Mouse (Mus musculus) thymus, adult 18-20 months (tissue): ENCODE measurements around the gene Cd40.

Experiments
- DNase-seq, 2 experiments: peaks; one replicate each; pipeline ENCODE4 v3.0.0; 2022; ENCODE audit warnings: mixed read lengths in 2 of 2

The Cd40 gene

DNA sequence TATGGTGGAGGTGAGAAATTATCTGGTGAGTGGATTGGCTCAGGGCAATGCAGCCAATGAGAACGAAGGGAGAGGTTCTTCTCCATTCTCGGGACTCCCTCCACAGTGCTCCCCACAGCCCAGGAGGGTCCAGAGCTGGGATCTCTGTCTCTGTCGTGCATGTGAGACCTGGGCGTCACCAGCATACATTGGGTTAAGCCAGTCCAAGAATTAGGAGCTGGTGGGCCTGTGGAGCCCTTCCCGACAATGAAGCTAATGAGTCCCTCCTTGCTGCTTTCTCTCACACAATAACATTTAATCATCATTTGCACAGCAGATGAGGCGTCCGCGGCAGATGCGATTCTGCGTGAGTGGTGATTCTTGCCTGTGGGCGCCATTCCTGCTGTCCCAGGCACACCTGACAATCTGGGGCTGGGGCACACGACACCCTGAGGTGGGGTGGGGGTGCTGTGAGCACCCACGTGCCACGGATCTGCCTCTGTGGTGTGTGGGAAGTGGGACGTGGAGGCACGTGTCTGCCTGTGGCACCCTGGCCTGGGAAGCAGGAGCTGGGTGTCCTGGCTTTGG lies 50.2 kb downstream of the Cd40 start:
- no peak for DNase-seq

DNA sequence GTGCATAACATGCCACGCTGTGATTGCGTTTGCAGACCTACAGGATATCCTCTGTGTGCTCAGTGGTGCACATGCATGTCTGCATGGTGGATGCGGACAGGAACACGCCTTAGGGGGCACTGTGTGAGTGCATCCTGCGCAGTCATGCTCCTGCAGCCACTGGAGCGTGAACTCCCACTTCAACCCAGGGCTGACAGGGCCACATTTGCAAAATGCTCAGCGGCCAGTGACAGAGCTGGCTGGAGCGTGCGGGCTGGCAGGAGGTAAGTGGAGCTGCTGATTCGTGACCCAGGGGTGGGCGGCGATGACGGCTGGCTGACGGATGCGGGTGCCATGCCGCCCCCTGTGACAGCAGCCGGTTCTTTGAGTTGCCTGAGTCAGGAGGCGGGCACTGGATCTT lies 51.2 kb downstream of the Cd40 start:
- DNase-seq = no peak

DNA sequence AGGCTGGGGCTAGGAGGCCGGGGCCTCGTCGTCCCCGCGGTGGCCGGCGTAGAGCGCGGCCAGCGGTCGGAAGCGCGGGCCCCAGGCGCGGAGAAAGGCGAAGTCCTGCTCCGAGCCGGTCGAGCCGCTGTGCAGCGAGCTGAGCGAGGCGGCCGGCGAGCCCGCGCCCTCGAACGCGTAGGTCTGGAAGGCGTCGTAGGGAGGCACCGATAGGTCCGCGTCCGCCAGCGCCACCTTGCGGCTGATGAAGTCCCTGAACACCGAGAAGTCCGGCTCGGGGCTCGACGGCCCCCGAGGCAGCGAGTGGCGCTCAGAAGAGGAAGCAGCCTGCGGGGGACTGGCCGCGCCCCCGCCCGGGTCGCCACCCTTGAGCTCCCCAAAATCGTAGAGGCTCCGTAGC lies 56.7 kb downstream of the Cd40 start:
- peak; percentile 41 to 46 for DNase-seq

DNA sequence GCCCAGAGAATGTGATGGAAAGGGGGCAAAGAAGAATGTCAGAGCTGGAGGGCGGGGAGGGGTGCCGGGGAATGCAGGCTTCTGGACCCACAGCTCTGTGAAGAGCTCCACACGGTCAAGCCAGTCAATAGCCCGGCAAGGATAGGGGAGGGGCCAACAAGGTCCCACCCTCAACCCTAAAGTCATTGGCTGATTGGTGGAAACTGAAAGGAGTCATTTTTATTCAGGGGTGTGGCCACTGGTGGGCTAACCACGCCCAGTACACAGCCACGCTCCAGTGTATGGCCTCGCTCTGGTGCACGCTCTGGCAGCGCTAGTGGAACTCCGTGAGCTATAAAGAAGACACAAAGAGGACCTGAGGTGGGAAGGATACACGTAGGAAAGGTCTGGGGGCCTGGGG lies 58.3 kb downstream of the Cd40 start:
- DNase-seq = no peak

DNA sequence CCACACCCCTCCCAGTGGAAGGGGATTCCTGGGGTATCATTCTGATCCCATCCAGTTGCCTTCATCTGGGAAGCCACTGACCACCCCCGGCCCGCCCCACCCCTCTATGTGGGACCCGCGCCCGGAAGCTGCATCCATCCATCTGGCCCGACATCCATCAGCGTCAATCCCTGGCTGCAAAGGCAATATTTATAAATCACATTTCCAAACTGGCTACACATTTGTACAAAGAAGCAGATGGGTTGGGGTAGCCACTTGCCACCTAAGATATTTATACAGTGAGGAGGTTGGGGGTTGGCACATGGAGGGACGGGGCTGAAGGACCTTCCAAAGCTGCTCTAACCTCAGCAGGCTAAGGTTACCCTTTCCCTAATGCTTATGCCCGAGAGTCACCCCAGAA lies 65.3 kb downstream of the Cd40 start:
- no peak for DNase-seq

DNA sequence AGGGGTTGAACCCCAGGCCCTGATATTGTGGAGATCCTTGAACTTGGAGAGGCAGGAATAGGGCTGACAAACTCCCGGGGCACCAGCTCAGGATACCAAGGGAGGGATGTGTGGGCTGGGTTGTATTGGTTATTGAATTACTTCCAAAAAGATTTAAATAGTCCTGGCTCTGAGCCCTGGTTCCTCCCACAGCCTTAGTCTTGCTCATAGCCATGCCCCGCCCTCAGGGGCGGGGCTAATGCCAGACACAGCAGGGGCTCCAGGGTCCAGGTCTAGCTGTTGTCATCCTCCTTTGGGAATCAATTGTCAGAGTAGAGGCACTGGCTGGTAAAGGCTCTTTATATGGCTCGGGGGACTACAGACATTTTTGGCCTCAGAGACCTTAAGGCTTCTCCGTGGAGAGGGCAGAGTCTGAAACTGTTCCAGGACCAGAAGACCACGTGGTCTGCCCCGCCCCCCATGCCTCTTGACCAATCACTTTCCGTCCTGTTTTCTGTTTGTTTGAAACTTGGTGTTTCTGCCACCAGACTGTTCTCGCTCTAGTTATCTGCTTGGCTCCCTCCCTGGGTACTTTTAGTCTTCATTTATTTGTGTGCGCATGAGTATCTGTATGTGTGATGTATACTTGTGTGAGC lies 65.9 kb downstream of the Cd40 start:
- no peak for DNase-seq
